ENCODE assay signal across 8 mouse cellular contexts in genomic region chr7:72543946-72544345, GRCm38 (mm10).
A peak's percentile ranks its signal among the peaks of the same experiment; 100 is the strongest.
DNase-seq lines count a peak whose midpoint lies in the region; TF ChIP-seq lines count a peak whose summit lies in the region.

No protein-coding gene starts in this region.

- no peaks in the 10 kb centered on the region for H3K79me2 ChIP-seq in myocyte (ENCODE audit: control insufficient read depth, insufficient read depth)

- H3K4me3 ChIP-seq in myocyte: no peak overlapping the region

- peak; percentile 21 for DNase-seq in gastrocnemius, postnatal 14 days
- no peak for DNase-seq in gastrocnemius, postnatal 25 days
- peak; percentile 55 for DNase-seq in testis, postnatal 10 days (ENCODE audit: low spot score)
- DNase-seq in testis, postnatal 14 days (ENCODE audit: low spot score): no peak
- DNase-seq in kidney, adult 8-10 months: peak; percentile 48 to 55
- DNase-seq in layer of hippocampus, adult 9-10 months (ENCODE audit: low spot score): no peak
- DNase-seq in urinary bladder, postnatal 25 days (ENCODE audit: low spot score): no peak

- no peaks in the 10 kb centered on the region for H3K27me3 ChIP-seq in myocyte (ENCODE audit: control insufficient read depth, insufficient read depth, insufficient read length)

- H3ac ChIP-seq in myocyte (ENCODE audit: control insufficient read depth, insufficient read length): no peak overlapping the region

- no peak for TF ChIP-seq POLR2A in myocyte (IDR thresholded peaks at IDR 0.05; ENCODE audit: insufficient read length, low read depth)

- H3K4me2 ChIP-seq in myocyte (ENCODE audit: low read depth): no peak overlapping the region

- no peaks in the 10 kb centered on the region for H3K36me3 ChIP-seq in myocyte (ENCODE audit: control insufficient read depth, insufficient read depth)

- intact Hi-C loops in gastrocnemius, postnatal 14 days (cut with DNase I; ENCODE audit: low total_unique reads): no loop called here

TF ChIP-seq in myocyte, 11 proteins besides CTCF, POLR2A, EP300 and RAD21:
- TF ChIP-seq MYOD1 (IDR thresholded peaks at IDR 0.05; ENCODE audit: control insufficient read depth in 1 of 3, insufficient read length in 2 of 3, low read depth in 2 of 3) (peak in 2 of 3 experiments; percentile 17 to 28), TCF3 (IDR thresholded peaks at IDR 0.05; ENCODE audit: insufficient read length, low read depth) (no peak), MYOG (IDR thresholded peaks at IDR 0.05; ENCODE audit: control insufficient read depth in 1 of 3, insufficient read depth in 1 of 3, insufficient read length in 2 of 3, low read depth in 2 of 3) (peak in 1 of 3 experiments; percentile 20)
TF ChIP-seq in myocyte: peak in this region for 2.

Comparison
In these comparisons a context has a peak if more than half of its experiments do, and no peak if none do; other contexts are left out.
1. DNase-seq: peak in gastrocnemius, postnatal 14 days (single experiment), testis, postnatal 10 days (single experiment) and kidney, adult 8-10 months (2 of 2); none in gastrocnemius, postnatal 25 days (single experiment), testis, postnatal 14 days (single experiment), layer of hippocampus, adult 9-10 months (single experiment) and urinary bladder, postnatal 25 days (single experiment).